In genomic region chr2:58086420-58086819, GRCm38 (mm10) we compare ENCODE assay signal across 28 mouse cellular contexts. TPM values are rescaled to one million over a fixed set of nuclear protein-coding genes. Genes with fewer than 3 reads are reported as not detected.
DNase-seq lines count a peak whose midpoint lies in the region; ATAC-seq and TF ChIP-seq lines count a peak whose summit lies in the region.
"Had no signal": no experiment of that assay in that cellular context is flagged by ENCODE, and none has a peak within 500 bp of the region (broad histone marks: within the 10 kb centered on the region; RNA-seq: fewer than 3 reads in every experiment).

No protein-coding gene starts in this region.

- H3K79me2 ChIP-seq in CH12.LX (replicated peaks; ENCODE audit: control insufficient read depth, extremely low read depth, insufficient read depth, poor library complexity, severe bottlenecking) = no peaks in the 10 kb centered on the region
- H3K79me2 ChIP-seq in MEL (ENCODE audit: control insufficient read depth, insufficient read depth, low read length, poor library complexity) = no peaks in the 10 kb centered on the region

- TF ChIP-seq RAD21 in CH12.LX (IDR thresholded peaks at IDR 0.05; ENCODE audit: low read depth, low read length) = no peak
- TF ChIP-seq RAD21 in MEL (IDR thresholded peaks at IDR 0.05; ENCODE audit: low read depth, low read length) = no peak

- in situ Hi-C loops in CH12.LX (cut with MboI; ENCODE audit: low pct_ligation_motif_present, low pct_unique_long_range_greater_than_20kb, low sequenced_read_pairs) = no loop called here

- TF ChIP-seq CTCF in CH12.LX (conservative IDR thresholded peaks at IDR 0.05 in 1 of 2, IDR thresholded peaks at IDR 0.05 in 1 of 2; ENCODE audit: low read depth in 2 of 2, low read length in 2 of 2) = no peak
- no peak for TF ChIP-seq CTCF in MEL (IDR thresholded peaks at IDR 0.05 in 2 of 3, conservative IDR thresholded peaks at IDR 0.05 in 1 of 3; ENCODE audit: control insufficient read depth in 1 of 3, insufficient read depth in 1 of 3, low read depth in 2 of 3, low read length in 3 of 3, poor library complexity in 1 of 3, severe bottlenecking in 1 of 3)

- TF ChIP-seq POLR2A in CH12.LX (IDR thresholded peaks at IDR 0.05; ENCODE audit: low read depth, low read length) (no peak), MEL (IDR thresholded peaks at IDR 0.05; ENCODE audit: control insufficient read depth in 1 of 2, insufficient read depth in 1 of 2, low read depth in 1 of 2, low read length in 2 of 2, poor library complexity in 1 of 2) (no peak)

- intact Hi-C loops in left cerebral cortex, postnatal 10 days (cut with DNase I) = no loop called here

- ATAC-seq in megakaryocyte, adult 5-6 weeks (ENCODE audit: poor library complexity, severe bottlenecking) = 0 out of 2 replicates have a peak, but pooled peaks have one; percentile 27
- ATAC-seq in kidney, embryonic 15.5 days (replicated peaks; ENCODE audit: low FRiP score) = no peak
- ATAC-seq: activated CD4-positive, CD25-positive, alpha-beta regulatory T cell, adult 4 months; CD4-positive, CD25-positive, alpha-beta regulatory T cell, adult 4 months; forebrain, embryonic 14.5 days; forebrain, embryonic 16.5 days had no signal

- H3K27ac ChIP-seq in CH12.LX (ENCODE audit: insufficient read depth, low read depth) (no peak overlapping the region), MEL (ENCODE audit: control insufficient read depth, low read depth, low read length) (no peak overlapping the region)
- H3K27ac ChIP-seq in kidney, embryonic 15.5 days = no peak overlapping the region
- H3K27ac ChIP-seq: embryonic facial prominence, embryonic 13.5 days; embryonic facial prominence, embryonic 15.5 days; forebrain, embryonic 10.5 days; forebrain, embryonic 12.5 days had no signal

- H3K4me2 ChIP-seq in CH12.LX (ENCODE audit: insufficient read depth, low read depth, poor library complexity, severe bottlenecking) = no peak overlapping the region
- no peak overlapping the region for H3K4me2 ChIP-seq in kidney, embryonic 15.5 days
- H3K4me2 ChIP-seq: embryonic facial prominence, embryonic 13.5 days; embryonic facial prominence, embryonic 15.5 days; forebrain, embryonic 12.5 days had no signal

- H3K9ac ChIP-seq in CH12.LX (ENCODE audit: insufficient read depth, low read depth) (no peak overlapping the region), MEL (ENCODE audit: control insufficient read depth, low read depth, low read length, poor library complexity, severe bottlenecking) (no peak overlapping the region)
- no peak overlapping the region for H3K9ac ChIP-seq in kidney, embryonic 15.5 days
- H3K9ac ChIP-seq: embryonic facial prominence, embryonic 13.5 days; embryonic facial prominence, embryonic 15.5 days; forebrain, embryonic 12.5 days had no signal

- whole genome bisulfite sequencing in kidney, embryonic 15.5 days = 94% methylated on average over 1 of the region's 1 CpGs

- H3K36me3 ChIP-seq in CH12.LX (replicated peaks in 1 of 2; ENCODE audit: control insufficient read depth in 1 of 2, insufficient read depth in 1 of 2, low read length in 1 of 2) = no peaks in the 10 kb centered on the region
- H3K36me3 ChIP-seq in MEL (ENCODE audit: control insufficient read depth in 1 of 2, insufficient read depth in 2 of 2, low read length in 2 of 2) = no peaks in the 10 kb centered on the region
- no peaks in the 10 kb centered on the region for H3K36me3 ChIP-seq in kidney, embryonic 15.5 days
- H3K36me3 ChIP-seq: embryonic facial prominence, embryonic 13.5 days; embryonic facial prominence, embryonic 15.5 days; forebrain, embryonic 10.5 days; forebrain, embryonic 12.5 days; G1E had no signal

- H3K9me3 ChIP-seq in CH12.LX (replicated peaks; ENCODE audit: low read length) (no peaks in the 10 kb centered on the region), MEL (replicated peaks; ENCODE audit: insufficient read depth, low read length) (no peaks in the 10 kb centered on the region)
- no peaks in the 10 kb centered on the region for H3K9me3 ChIP-seq in kidney, embryonic 15.5 days (replicated peaks)
- H3K9me3 ChIP-seq: embryonic facial prominence, embryonic 13.5 days; embryonic facial prominence, embryonic 15.5 days; forebrain, embryonic 10.5 days; forebrain, embryonic 12.5 days had no signal

- H3K27me3 ChIP-seq in CH12.LX (replicated peaks) (no peaks in the 10 kb centered on the region), MEL (ENCODE audit: control insufficient read depth in 1 of 2, insufficient read depth in 2 of 2, low read length in 2 of 2) (no peaks in the 10 kb centered on the region)
- H3K27me3 ChIP-seq in kidney, embryonic 15.5 days = no peaks in the 10 kb centered on the region
- H3K27me3 ChIP-seq: embryonic facial prominence, embryonic 13.5 days; embryonic facial prominence, embryonic 15.5 days; forebrain, embryonic 12.5 days had no signal

- no peak for DNase-seq in CH12.LX (ENCODE audit: extremely low read depth)
- no peak for DNase-seq in MEL (ENCODE audit: low read depth, low spot score)
- no peak for DNase-seq in left cerebral cortex, postnatal 10 days (ENCODE audit: extremely low spot score in 1 of 2, low spot score in 2 of 2)
- DNase-seq in cerebellum, postnatal 25 days = no peak
- DNase-seq: adrenal gland, adult 8-10 months; adrenal gland, postnatal 14 days; adrenal gland, postnatal 36 days; B cell, adult 2 months; cerebellum, adult 11-12 months; cerebellum, adult 2 months; cerebellum, adult 9-10 months; cerebellum, postnatal 10 days; cerebellum, postnatal 36 days; embryo, embryonic 11 days had no signal

- H3K4me3 ChIP-seq in CH12.LX (replicated peaks in 1 of 3; ENCODE audit: low read depth in 2 of 3, low read length in 2 of 3, poor library complexity in 1 of 3) = no peak overlapping the region
- H3K4me3 ChIP-seq in MEL (ENCODE audit: control insufficient read depth in 1 of 2, insufficient read depth in 1 of 2, low read depth in 2 of 2, low read length in 2 of 2) = no peak overlapping the region
- no peak overlapping the region for H3K4me3 ChIP-seq in kidney, embryonic 15.5 days (replicated peaks)
- H3K4me3 ChIP-seq: embryonic facial prominence, embryonic 13.5 days; embryonic facial prominence, embryonic 15.5 days; erythroblast, embryonic 14.5 days; forebrain, embryonic 10.5 days; forebrain, embryonic 12.5 days had no signal

- H3K4me1 ChIP-seq in CH12.LX (ENCODE audit: control insufficient read depth in 1 of 2, insufficient read depth in 2 of 2) = no peaks in the 10 kb centered on the region
- H3K4me1 ChIP-seq in MEL (ENCODE audit: control insufficient read depth in 1 of 2, insufficient read depth in 2 of 2, low read length in 2 of 2) = no peaks in the 10 kb centered on the region
- H3K4me1 ChIP-seq in kidney, embryonic 15.5 days = no peaks in the 10 kb centered on the region
- H3K4me1 ChIP-seq: embryonic facial prominence, embryonic 13.5 days; embryonic facial prominence, embryonic 15.5 days; forebrain, embryonic 10.5 days; forebrain, embryonic 12.5 days had no signal

- TF ChIP-seq EP300 in CH12.LX (IDR thresholded peaks at IDR 0.05; ENCODE audit: low read length) = no peak
- TF ChIP-seq EP300 in MEL (IDR thresholded peaks at IDR 0.05; ENCODE audit: low read depth in 1 of 2, low read length in 2 of 2) = no peak

- dilution Hi-C loops in CH12.LX (cut with MboI; ENCODE audit: extremely low pct_ligation_motif_present, extremely low pct_unique_long_range_greater_than_20kb, low sequenced_read_pairs) = no loop called here

TF ChIP-seq in CH12.LX, 34 proteins besides CTCF, POLR2A, EP300 and RAD21:
- no peak for TF ChIP-seq E2F4 (IDR thresholded peaks at IDR 0.05; ENCODE audit: insufficient replicate concordance, low read depth, low read length)
- TF ChIP-seq MAFK (IDR thresholded peaks at IDR 0.05; ENCODE audit: insufficient replicate concordance, low read length) = peak; percentile 96
- TF ChIP-seq CHD2 (IDR thresholded peaks at IDR 0.05; ENCODE audit: low read length) = no peak
- TF ChIP-seq NELFE (IDR thresholded peaks at IDR 0.05; ENCODE audit: low read depth, low read length) = no peak
- no peak for TF ChIP-seq SMC3 (IDR thresholded peaks at IDR 0.05; ENCODE audit: low read depth, low read length)
TF ChIP-seq in CH12.LX: peak in this region for 1.

TF ChIP-seq in MEL, 35 proteins besides CTCF, POLR2A, EP300 and RAD21:
- TF ChIP-seq MAFK (IDR thresholded peaks at IDR 0.05; ENCODE audit: borderline replicate concordance, low read depth, low read length) (0 out of 2 replicates have a peak, but pooled peaks have one; percentile 14), HCFC1 (IDR thresholded peaks at IDR 0.05; ENCODE audit: low read depth, low read length) (no peak)

RNA-seq across cellular contexts. Expression of gene Ermn, which starts 33.8 kb away (rescaled TPM):
- 0.04 and 0.17 TPM in 2 replicates for total RNA-seq in CH12.LX (2012; rRNA removed)
- 0.23 and 0.26 TPM in 2 replicates for total RNA-seq in CH12.LX (2014; rRNA removed)
- polyA plus RNA-seq in CH12.LX (2012; ENCODE audit: insufficient read length, low read depth) = not detected in 2 replicates
- not detected in 2 replicates for total RNA-seq in MEL (2012; rRNA removed)
- not detected for polyA plus RNA-seq in MEL (2012; ENCODE audit: insufficient read depth in 1 of 2, insufficient read length in 2 of 2, low read depth in 1 of 2, low replicate concordance in 2 of 2, missing spikeins in 1 of 2)
- not detected in 2 replicates for total RNA-seq in megakaryocyte, adult 5-6 weeks (2015)
- not detected in 2 replicates for total RNA-seq in megakaryocyte, adult 5-6 weeks (2017)
- polyA plus RNA-seq in kidney, embryonic 15.5 days (2015; fragmentation: Nextera tagmentation; extraction: Ambion mirVana) = not detected in 2 replicates
- 1 to 10 TPM in 1 of 2 experiments, under 1 TPM in 1; 0.73 to 1.4 TPM for total RNA-seq in left cerebral cortex, postnatal 10 days (2021)
- total RNA-seq: adrenal gland, adult 18-20 months; adrenal gland, adult 8-10 months; adrenal gland, postnatal 14 days; adrenal gland, postnatal 36 days; common myeloid progenitor, adult 5-6 weeks had no signal
- polyA plus RNA-seq: erythroblast, embryonic 14.5 days; G1E had no signal

Comparison
In these comparisons a context has a peak if more than half of its experiments do, and no peak if none do; other contexts are left out.
1. Of the 35 proteins assayed by ChIP-seq in both MEL and CH12.LX: peak only in MEL: none; only in CH12.LX: none; in both: MAFK; in neither: 34.